Mouse (Mus musculus) urinary bladder, postnatal 25 days (tissue): ENCODE measurements at regions not wholly inside any gene's neighbourhood (a gene's known extent, or its start where the extent isn't known, plus 50 kb on each side); places are given as distances from the start of the nearest gene placed in this dataset.

Experiments used
- DNase-seq: peaks from one replicate; pipeline ENCODE4 v3.0.0; 2022; ENCODE audit warnings: low spot score

DNA sequence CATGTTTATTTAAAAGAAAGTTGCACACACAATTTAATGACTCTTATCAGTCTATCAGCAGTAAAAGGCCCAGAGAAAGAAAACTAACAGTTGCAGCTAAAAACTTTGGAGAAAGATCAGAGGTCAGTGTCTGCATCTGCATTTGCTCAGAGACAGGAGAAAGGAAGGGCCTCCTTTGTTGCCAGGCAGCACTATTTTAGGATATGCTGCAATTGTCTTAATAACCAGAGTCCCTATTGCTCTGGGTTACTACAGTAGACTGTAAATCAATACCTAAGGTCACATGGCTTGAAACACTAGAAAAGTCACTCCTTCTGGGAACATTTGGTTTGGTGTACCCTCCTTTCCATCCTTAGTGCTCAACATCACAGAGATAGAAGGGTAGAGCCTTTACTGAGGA lies 175.7 kb downstream of the Hdgfl1 start:
- DNase-seq, result no peak

- no peak for DNase-seq
Measured at GRCm38 (mm10) chr13:26593750-26594149, 176.2 kb downstream of the Hdgfl1 start.

GRCm38 (mm10) chr13:26575890-26576543 lies 193.9 kb downstream of the Hdgfl1 start:
- no peak for DNase-seq

DNA sequence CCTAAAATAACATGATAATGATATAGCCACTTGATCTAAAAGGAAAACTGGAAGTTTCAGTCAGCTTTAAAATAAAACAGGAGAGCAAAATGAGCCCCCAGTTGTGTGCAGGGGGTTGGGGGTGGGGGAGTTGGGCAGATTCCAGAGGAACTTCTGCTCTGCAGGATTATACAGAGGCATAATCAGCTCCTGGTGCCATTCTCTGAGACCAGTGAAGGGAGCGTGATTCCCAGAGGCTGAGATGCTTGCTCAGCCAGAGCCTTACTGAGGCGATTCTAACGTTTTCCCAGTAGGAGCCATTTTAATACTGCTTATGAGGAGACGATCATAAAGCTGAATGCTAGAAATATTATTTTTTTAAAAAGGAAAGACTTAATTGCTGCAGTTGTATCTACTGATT lies 200.5 kb downstream of the Hdgfl1 start:
- DNase-seq, result no peak

- no peak for DNase-seq
Measured at GRCm38 (mm10) chr13:26564941-26565862, 204.8 kb downstream of the Hdgfl1 start.

DNA sequence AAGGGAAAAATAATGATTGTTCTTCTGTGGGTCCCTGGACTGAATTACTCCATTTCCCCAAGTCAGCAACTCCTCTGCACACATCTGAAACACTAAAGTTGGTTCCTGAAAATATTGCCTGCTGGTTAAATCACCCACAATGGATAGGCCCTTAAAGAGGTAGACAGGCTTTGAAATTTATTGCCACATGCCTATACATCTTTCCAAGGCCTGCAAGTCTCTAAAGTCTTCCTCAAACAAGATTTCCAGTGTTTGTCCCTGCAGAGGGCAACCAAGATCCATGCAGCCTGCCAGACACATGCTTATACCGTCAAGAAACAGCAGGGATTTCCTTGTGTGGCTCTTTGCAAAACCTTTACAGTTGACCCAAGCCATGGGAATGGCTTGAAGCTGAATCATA lies 211.6 kb downstream of the Hdgfl1 start:
- no peak for DNase-seq

- no peak for DNase-seq
Measured at GRCm38 (mm10) chr13:26554266-26554665, 215.7 kb downstream of the Hdgfl1 start.

- no peak for DNase-seq
Measured at GRCm38 (mm10) chr13:26552122-26552521, 217.8 kb downstream of the Hdgfl1 start.

DNA sequence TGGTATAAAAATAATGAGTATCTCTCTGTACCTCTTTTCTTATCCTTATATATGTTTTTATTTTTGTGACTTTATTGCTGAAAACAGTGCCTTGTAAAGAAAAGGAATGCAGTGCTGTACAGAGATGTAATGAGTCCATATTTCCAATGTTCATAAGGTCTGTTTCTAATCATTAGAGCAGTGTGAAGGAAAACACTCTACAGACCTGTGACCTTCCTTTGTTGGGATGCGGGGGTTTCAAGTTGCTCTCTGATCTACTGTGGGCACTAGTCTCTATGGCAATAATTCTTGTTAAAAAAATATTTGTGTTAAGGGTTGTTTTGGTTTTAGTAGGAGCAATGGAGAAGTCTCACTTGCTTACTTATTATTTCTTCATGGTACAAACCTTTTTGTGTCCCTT lies 231.0 kb downstream of the Hdgfl1 start:
- DNase-seq, result no peak

GRCm38 (mm10) chr13:26536575-26536974 lies 233.4 kb downstream of the Hdgfl1 start:
- no peak for DNase-seq

DNA sequence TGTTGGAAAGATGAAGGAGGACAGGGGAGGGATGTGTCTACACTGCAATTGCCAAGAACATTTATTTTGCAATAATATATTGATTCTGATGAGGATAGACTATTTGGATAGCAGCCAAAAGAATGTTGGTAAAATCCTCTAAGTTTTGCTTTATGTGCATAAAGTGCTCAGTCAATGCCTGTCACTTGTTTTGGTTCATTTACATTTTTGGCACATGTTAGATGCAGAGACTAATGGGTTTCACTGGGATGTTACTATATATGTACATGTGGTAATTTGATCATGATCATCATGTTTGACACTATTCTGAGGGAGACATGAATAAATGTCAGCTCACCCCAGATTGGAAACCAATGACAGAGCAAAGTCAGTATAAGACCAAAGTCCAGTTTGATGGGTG lies 237.2 kb downstream of the Hdgfl1 start:
- DNase-seq, result no peak

- DNase-seq, result no peak
Measured at GRCm38 (mm10) chr13:26519054-26519453, 250.9 kb downstream of the Hdgfl1 start.

- no peak for DNase-seq
Measured at GRCm38 (mm10) chr13:26518425-26518824, 251.5 kb downstream of the Hdgfl1 start.

GRCm38 (mm10) chr13:26517646-26518045 lies 252.3 kb downstream of the Hdgfl1 start:
- DNase-seq, result no peak

- DNase-seq, result no peak
Measured at GRCm38 (mm10) chr13:26510448-26510847, 259.5 kb downstream of the Hdgfl1 start.

DNA sequence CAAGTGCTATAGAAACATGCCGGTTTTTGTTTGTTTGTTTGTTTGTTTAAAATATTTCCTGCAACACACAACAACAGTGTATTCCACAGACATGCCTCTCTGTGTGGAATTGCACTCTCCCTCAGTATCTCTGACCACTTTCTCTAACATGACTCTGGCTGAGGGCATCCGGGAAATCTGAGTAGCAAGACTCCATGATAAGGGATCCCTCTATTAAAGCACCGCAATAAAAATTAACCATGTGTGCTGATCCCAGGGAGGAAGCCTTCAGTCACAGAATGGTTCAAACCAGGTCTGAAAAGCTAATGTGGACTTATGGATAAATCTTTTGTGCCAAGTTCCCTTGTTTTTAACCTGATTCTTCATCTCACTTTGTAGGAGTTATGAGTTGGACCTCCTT lies 260.1 kb downstream of the Hdgfl1 start:
- DNase-seq, result no peak

DNA sequence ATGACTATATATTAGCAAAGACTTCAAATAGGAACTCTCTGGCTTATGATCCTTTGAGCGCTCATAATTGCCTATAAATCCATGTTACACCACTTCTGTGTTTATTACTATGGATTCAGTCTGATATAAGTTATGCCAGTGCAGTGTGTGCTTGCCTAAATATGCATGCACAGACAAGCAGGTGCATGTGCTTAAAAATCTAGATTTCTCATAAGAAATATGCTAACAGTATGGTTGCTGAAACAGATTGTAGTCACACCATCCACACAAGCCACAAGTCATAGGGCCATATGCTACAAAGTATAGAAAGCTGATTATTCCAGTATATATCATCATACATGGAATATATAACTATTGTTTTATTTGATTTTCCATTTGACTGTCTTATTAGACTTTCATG lies 266.2 kb downstream of the Hdgfl1 start:
- DNase-seq, result no peak

GRCm38 (mm10) chr13:26497086-26497485 lies 272.9 kb downstream of the Hdgfl1 start:
- DNase-seq, result no peak

- no peak for DNase-seq
Measured at GRCm38 (mm10) chr13:26495871-26496270, 274.1 kb downstream of the Hdgfl1 start.

GRCm38 (mm10) chr13:26469343-26469742 lies 300.6 kb downstream of the Hdgfl1 start:
- DNase-seq, result no peak

GRCm38 (mm10) chr13:26467526-26467925 lies 302.4 kb downstream of the Hdgfl1 start:
- DNase-seq, result no peak

DNA sequence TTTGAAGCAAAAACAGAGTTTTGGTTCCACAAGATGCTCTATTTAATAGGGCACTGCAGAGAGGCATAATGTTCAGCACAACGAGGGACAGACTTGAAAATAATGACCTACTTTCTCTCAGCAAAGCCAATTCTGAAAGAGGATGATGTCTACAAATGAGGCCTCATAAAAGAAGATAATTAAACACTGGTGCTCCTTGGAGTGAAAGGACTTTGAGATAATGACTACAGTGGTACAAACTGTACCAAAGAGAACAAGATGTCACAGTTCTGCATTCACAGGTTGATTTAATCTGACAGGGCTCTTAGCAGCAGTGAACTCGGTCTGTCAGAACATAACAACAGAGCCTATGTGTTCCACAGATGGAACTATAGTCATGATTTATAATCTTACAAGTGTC lies 305.4 kb downstream of the Hdgfl1 start:
- DNase-seq, result no peak

DNA sequence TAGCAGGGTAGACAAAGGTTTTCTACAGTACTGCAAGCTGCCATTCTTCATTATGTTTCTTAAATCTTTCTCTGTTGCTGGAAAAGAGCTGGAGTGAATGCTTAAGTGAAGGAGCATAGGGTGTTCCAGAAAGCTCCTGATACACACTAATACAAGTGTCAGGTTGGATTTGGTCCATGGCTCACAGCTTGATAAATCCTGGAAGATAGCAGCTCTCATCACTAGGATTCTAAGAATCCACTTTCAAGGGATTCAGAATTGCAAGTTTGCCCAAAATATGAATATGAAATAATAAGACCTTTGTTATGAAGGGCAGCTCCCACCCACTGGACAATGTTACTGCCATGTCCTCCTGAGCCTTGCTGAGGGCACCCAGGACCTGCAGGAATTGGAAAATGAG lies 305.9 kb downstream of the Hdgfl1 start:
- DNase-seq, result no peak
